Mouse (Mus musculus): Measurements from ENCODE around the gene Gm20379. TPM values are rescaled to one million over a fixed set of nuclear protein-coding genes. Genes with fewer than 3 reads are reported as not detected.

Gm20379 gene
- polyA plus RNA-seq, 1 experiment from 2014 or later: 0.61 TPM

GRCm38 (mm10) chr13:92339787-92340186 is 34.0 kb downstream of the Gm20379 start:
- Histone ChIP-seq H3K4me1 (ENCODE audit: control insufficient read depth, insufficient read depth, low read length) (no peaks in the 10 kb centered on the region), H3K27ac (replicated peaks; ENCODE audit: low read depth, low read length) (no peak overlapping the region), H3K27me3 (replicated peaks; ENCODE audit: control insufficient read depth, insufficient read depth, low read length) (no peaks in the 10 kb centered on the region), H3K9ac (ENCODE audit: low read depth, low read length) (no peak overlapping the region), H3K9me3 (ENCODE audit: control insufficient read depth, low read length) (no peaks in the 10 kb centered on the region), H3K36me3 (ENCODE audit: control insufficient read depth, insufficient read depth, low read length) (peaks cover 41% of the 10 kb centered on the region), H3K4me2 (ENCODE audit: low read depth, low read length) (no peak overlapping the region), H3K4me3 (ENCODE audit: low read depth, low read length) (no peak overlapping the region)
- no peak for DNase-seq (ENCODE audit: low spot score)
- 93% methylated on average over 3 of the region's 3 CpGs for WGBS
- no peak for ATAC-seq (ENCODE audit: low read depth)

DNA sequence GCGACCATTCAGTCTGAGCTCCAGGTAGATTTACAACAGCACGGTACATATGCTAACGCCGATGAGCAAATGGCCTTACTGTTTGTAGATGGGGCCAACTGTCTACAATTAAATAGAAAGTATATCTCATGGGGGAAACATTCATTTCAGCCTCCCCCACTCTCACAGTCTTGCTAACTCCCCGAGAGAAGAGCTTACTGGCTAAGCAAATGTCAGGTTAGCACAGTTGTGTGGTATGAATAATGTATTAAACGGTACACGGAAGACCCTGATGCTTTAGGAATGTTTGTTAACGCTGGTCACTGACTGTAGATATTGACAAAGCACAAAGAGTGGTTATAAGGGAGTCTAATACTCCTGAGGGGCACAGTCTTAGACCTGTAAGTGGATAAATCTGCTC is 38.3 kb downstream of the Gm20379 start:
- ATAC-seq (ENCODE audit: low read depth) (no peak), DNase-seq (ENCODE audit: low spot score) (no peak)
- no peaks in the 10 kb centered on the region for H3K4me1 ChIP-seq (ENCODE audit: control insufficient read depth, insufficient read depth, low read length)
- no peak overlapping the region for H3K27ac ChIP-seq (replicated peaks; ENCODE audit: low read depth, low read length)
- H3K27me3 ChIP-seq (replicated peaks; ENCODE audit: control insufficient read depth, insufficient read depth, low read length): no peaks in the 10 kb centered on the region
- no peak overlapping the region for H3K4me2 ChIP-seq (ENCODE audit: low read depth, low read length)
- no peak overlapping the region for H3K9ac ChIP-seq (ENCODE audit: low read depth, low read length)
- WGBS: 93% methylated on average over 8 of the region's 8 CpGs
- peaks cover 58% of the 10 kb centered on the region for H3K36me3 ChIP-seq (ENCODE audit: control insufficient read depth, insufficient read depth, low read length)
- no peak overlapping the region for H3K4me3 ChIP-seq (ENCODE audit: low read depth, low read length)
- H3K9me3 ChIP-seq (ENCODE audit: control insufficient read depth, low read length): no peaks in the 10 kb centered on the region

- DNase-seq (ENCODE audit: low spot score): no peak
- H3K36me3 ChIP-seq (ENCODE audit: control insufficient read depth, insufficient read depth, low read length): peaks cover 56% of the 10 kb centered on the region
- H3K27ac ChIP-seq (replicated peaks; ENCODE audit: low read depth, low read length): no peak overlapping the region
- H3K27me3 ChIP-seq (replicated peaks; ENCODE audit: control insufficient read depth, insufficient read depth, low read length): no peaks in the 10 kb centered on the region
- no peak overlapping the region for H3K4me3 ChIP-seq (ENCODE audit: low read depth, low read length)
- H3K9ac ChIP-seq (ENCODE audit: low read depth, low read length): no peak overlapping the region
- no peak for ATAC-seq (ENCODE audit: low read depth)
- H3K9me3 ChIP-seq (ENCODE audit: control insufficient read depth, low read length): no peaks in the 10 kb centered on the region
- 86% methylated on average over 5 of the region's 5 CpGs for WGBS
- no peak overlapping the region for H3K4me2 ChIP-seq (ENCODE audit: low read depth, low read length)
- H3K4me1 ChIP-seq (ENCODE audit: control insufficient read depth, insufficient read depth, low read length): no peaks in the 10 kb centered on the region
Measured at GRCm38 (mm10) chr13:92346338-92346737, 40.6 kb downstream of the Gm20379 start.

- ATAC-seq (ENCODE audit: low read depth) (no peak), DNase-seq (ENCODE audit: low spot score) (no peak)
- Histone ChIP-seq H3K27ac (replicated peaks; ENCODE audit: low read depth, low read length) (no peak overlapping the region), H3K9me3 (ENCODE audit: control insufficient read depth, low read length) (no peaks in the 10 kb centered on the region), H3K4me1 (ENCODE audit: control insufficient read depth, insufficient read depth, low read length) (peaks cover 10% of the 10 kb centered on the region), H3K4me3 (ENCODE audit: low read depth, low read length) (no peak overlapping the region), H3K36me3 (ENCODE audit: control insufficient read depth, insufficient read depth, low read length) (peaks cover 24% of the 10 kb centered on the region), H3K27me3 (replicated peaks; ENCODE audit: control insufficient read depth, insufficient read depth, low read length) (no peaks in the 10 kb centered on the region), H3K9ac (ENCODE audit: low read depth, low read length) (no peak overlapping the region), H3K4me2 (ENCODE audit: low read depth, low read length) (no peak overlapping the region)
- 87% methylated on average over 6 of the region's 6 CpGs for WGBS
Measured at GRCm38 (mm10) chr13:92351100-92351499, 45.3 kb downstream of the Gm20379 start.

- peak; percentile 39 for DNase-seq (ENCODE audit: low spot score)
Measured at GRCm38 (mm10) chr13:92353956-92354355, 48.2 kb downstream of the Gm20379 start.

GRCm38 (mm10) chr13:92354456-92355271 is 48.9 kb downstream of the Gm20379 start, which contains the start of the genes Dhfr and Msh3:
TSS of gene Dhfr (plus strand) at chr13:92354726.
TSS of gene Msh3 (minus strand) at chr13:92355003.
- no peaks in the 10 kb centered on the region for H3K9me3 ChIP-seq (ENCODE audit: control insufficient read depth, low read length)
- H3K4me2 ChIP-seq (ENCODE audit: low read depth, low read length): peak within 1 kb of the TSS; percentile 94
- H3K27ac ChIP-seq (replicated peaks; ENCODE audit: low read depth, low read length): peak within 1 kb of the TSS; percentile 90
- peak; percentile 95 for ATAC-seq (ENCODE audit: low read depth)
- peaks cover 13% of the 10 kb centered on the region; the same call in 1 of the 2 replicates for H3K36me3 ChIP-seq (ENCODE audit: control insufficient read depth, insufficient read depth, low read length)
- peaks cover 12% of the 10 kb centered on the region for H3K4me1 ChIP-seq (ENCODE audit: control insufficient read depth, insufficient read depth, low read length)
- peak within 1 kb of the TSS; percentile 80 for H3K4me3 ChIP-seq (ENCODE audit: low read depth, low read length)
- WGBS: under 1% methylated on average over 50 of the region's 76 CpGs
- H3K9ac ChIP-seq (ENCODE audit: low read depth, low read length): peak within 1 kb of the TSS; percentile 73
- H3K27me3 ChIP-seq (replicated peaks; ENCODE audit: control insufficient read depth, insufficient read depth, low read length): no peaks in the 10 kb centered on the region
- peak; percentile 100 for DNase-seq (ENCODE audit: low spot score)

More at GRCm38 (mm10) chr13:92353956-92354355, 48.2 kb downstream of the Gm20379 start:
- no peaks in the 10 kb centered on the region for H3K9me3 ChIP-seq (ENCODE audit: control insufficient read depth, low read length)
- H3K4me1 ChIP-seq (ENCODE audit: control insufficient read depth, insufficient read depth, low read length): peaks cover 12% of the 10 kb centered on the region
- H3K4me3 ChIP-seq (ENCODE audit: low read depth, low read length): peak overlapping the region; percentile 80
- no peaks in the 10 kb centered on the region for H3K27me3 ChIP-seq (replicated peaks; ENCODE audit: control insufficient read depth, insufficient read depth, low read length)
- peak overlapping the region; percentile 94 for H3K4me2 ChIP-seq (ENCODE audit: low read depth, low read length)
- H3K9ac ChIP-seq (ENCODE audit: low read depth, low read length): peak overlapping the region; percentile 73
- peaks cover 9% of the 10 kb centered on the region; the same call in 1 of the 2 replicates for H3K36me3 ChIP-seq (ENCODE audit: control insufficient read depth, insufficient read depth, low read length)
- no peak for ATAC-seq (ENCODE audit: low read depth)
- 11% methylated on average over 4 of the region's 4 CpGs for WGBS
- peak overlapping the region; percentile 80 for H3K27ac ChIP-seq (replicated peaks; ENCODE audit: low read depth, low read length)

GRCm38 (mm10) chr13:92355272-92355643 is 49.5 kb downstream of the Gm20379 start:
- peak overlapping the region; percentile 94 for H3K4me2 ChIP-seq (ENCODE audit: low read depth, low read length)
- peak overlapping the region; percentile 80 for H3K4me3 ChIP-seq (ENCODE audit: low read depth, low read length)
- ATAC-seq (ENCODE audit: low read depth): no peak; the same call in 1 of the 2 replicates
- H3K9me3 ChIP-seq (ENCODE audit: control insufficient read depth, low read length): no peaks in the 10 kb centered on the region
- WGBS: under 1% methylated on average over 12 of the region's 24 CpGs
- H3K27me3 ChIP-seq (replicated peaks; ENCODE audit: control insufficient read depth, insufficient read depth, low read length): no peaks in the 10 kb centered on the region
- no peak overlapping the region; the same call in 1 of the 2 replicates for H3K27ac ChIP-seq (replicated peaks; ENCODE audit: low read depth, low read length)
- peak; percentile 9 for DNase-seq (ENCODE audit: low spot score)
- H3K36me3 ChIP-seq (ENCODE audit: control insufficient read depth, insufficient read depth, low read length): peaks cover 18% of the 10 kb centered on the region; the same call in 1 of the 2 replicates
- H3K9ac ChIP-seq (ENCODE audit: low read depth, low read length): peak overlapping the region; percentile 71
- peaks cover 12% of the 10 kb centered on the region for H3K4me1 ChIP-seq (ENCODE audit: control insufficient read depth, insufficient read depth, low read length)

DNA sequence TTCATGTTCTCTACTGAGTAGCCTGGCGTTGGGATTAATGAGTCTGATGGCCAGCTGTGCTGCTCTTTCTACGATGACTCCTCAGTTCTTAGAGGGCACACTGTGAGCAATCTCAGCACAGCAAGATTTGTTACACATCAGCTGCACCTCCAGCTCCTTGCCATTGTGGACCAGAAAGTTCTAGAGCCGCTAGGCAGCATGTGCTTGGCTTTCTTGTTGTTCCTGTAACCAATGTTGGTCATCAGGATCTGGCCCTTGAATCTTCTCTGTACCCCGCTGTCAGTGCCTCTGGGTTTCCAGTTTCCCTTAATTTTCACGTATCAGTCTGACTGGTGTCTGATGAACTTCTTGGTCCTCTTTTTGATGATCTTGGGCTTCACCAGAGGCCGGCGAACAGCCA is 50.6 kb downstream of the Gm20379 start:
- Histone ChIP-seq H3K9ac (ENCODE audit: low read depth, low read length) (0 out of 2 replicates have a peak overlapping the region, but pooled peaks have one; percentile 14), H3K36me3 (ENCODE audit: control insufficient read depth, insufficient read depth, low read length) (peaks cover 18% of the 10 kb centered on the region; the same call in 1 of the 2 replicates), H3K27ac (replicated peaks; ENCODE audit: low read depth, low read length) (no peak overlapping the region), H3K4me2 (ENCODE audit: low read depth, low read length) (peak overlapping the region; percentile 94), H3K9me3 (ENCODE audit: control insufficient read depth, low read length) (no peaks in the 10 kb centered on the region), H3K4me3 (ENCODE audit: low read depth, low read length) (peak overlapping the region; percentile 80), H3K4me1 (ENCODE audit: control insufficient read depth, insufficient read depth, low read length) (peaks cover 12% of the 10 kb centered on the region), H3K27me3 (replicated peaks; ENCODE audit: control insufficient read depth, insufficient read depth, low read length) (no peaks in the 10 kb centered on the region)
- 77% methylated on average over 7 of the region's 7 CpGs for WGBS
- DNase-seq (ENCODE audit: low spot score): no peak
- ATAC-seq (ENCODE audit: low read depth): no peak

All from embryonic facial prominence, embryonic 14.5 days (tissue).